Mouse (Mus musculus): ENCODE measurements around the gene Parp11. TPM values are rescaled to one million over a fixed set of nuclear protein-coding genes. Genes with fewer than 3 reads are reported as not detected.

The Parp11 gene
- 29.8 and 31.3 TPM in 2 replicates for polyA plus RNA-seq (2015; fragmentation: Nextera tagmentation; extraction: Ambion mirVana)

DNA sequence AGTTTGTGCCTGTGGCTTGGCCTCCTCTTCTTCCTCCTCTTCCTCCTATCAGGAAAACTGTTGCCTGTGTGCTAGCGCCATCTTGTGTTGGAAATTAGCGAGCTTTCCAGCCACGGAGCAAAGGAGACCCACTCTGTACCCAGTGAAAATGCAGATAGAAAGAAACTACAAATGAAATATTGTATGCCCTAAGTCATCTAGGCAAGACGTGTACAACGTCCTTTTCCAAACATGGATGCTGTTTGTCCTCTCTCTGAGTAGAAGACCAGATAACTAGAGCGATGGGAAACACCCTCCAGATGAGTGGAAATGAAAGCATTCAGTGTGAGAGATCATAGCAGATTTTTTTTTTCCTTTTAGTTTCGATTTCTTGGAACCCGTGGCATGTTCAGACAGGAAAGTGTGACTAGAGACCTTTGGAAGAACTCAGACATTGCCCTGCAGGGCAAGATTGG is at the start of gene Parp11:
Gene Parp11 (plus strand): TSS at position 405 of the 455 bp plus-strand sequence.
- ATAC-seq (ENCODE audit: low FRiP score, low read depth): 0 out of 2 replicates have a peak, but pooled peaks have one; percentile 11
- Histone ChIP-seq H3K36me3 (no peaks in the 10 kb centered on the region), H3K4me3 (0 out of 2 replicates have a peak within 1 kb of the TSS, but pooled peaks have one; percentile 8), H3K9ac (no peak within 1 kb of the TSS), H3K4me2 (replicated peaks) (peak within 1 kb of the TSS; percentile 41), H3K9me3 (no peaks in the 10 kb centered on the region), H3K27ac (no peak within 1 kb of the TSS), H3K27me3 (peaks cover 34% of the 10 kb centered on the region), H3K4me1 (0 out of 2 replicates have a peak, but pooled peaks cover 2% of the 10 kb centered on the region)
- 20% methylated on average over 8 of the region's 8 CpGs for WGBS

DNA sequence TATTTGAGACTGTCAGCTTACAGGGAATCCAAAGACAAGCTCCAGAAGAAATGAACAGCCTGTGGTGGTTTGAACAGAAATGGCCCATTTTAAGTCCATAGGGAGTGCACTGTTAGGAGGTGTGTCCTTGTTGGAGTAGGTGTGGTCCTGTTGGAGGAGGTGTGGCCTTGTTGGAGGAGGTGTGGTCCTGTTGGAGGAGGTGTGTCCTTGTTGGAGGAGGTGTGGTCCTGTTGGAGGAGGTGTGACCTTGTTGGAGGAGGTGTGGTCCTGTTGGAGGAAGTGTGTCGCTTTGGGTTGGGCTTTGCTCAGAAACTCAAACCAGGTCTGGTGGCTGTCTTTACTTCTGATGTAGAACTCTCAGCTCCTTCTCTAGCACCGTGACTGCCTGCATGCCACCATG is 48.6 kb upstream of the Parp11 start:
- WGBS: 43% methylated on average over 2 of the region's 2 CpGs

DNA sequence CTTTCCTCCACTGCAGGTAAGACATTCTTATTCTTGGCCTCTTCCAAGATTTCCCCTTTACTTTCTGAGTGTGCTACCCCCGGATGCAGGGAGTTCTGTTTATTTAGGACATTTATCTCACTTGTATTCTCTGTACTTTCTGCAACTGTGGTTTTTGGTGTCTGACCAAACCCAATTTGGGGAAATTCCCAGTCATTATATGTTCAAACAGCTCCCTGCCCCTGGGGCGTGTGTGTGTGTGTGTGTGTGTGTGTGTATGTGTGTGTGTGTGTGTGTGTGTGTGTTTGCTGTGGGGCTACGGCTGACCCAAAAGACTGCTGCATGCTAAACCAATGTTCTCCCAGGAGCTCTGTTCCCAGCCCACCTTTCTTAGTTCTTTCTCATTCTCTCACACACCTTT is 45.2 kb upstream of the Parp11 start:
- H3K4me3 ChIP-seq: no peak overlapping the region
- H3K27ac ChIP-seq: no peak overlapping the region
- no peak overlapping the region for H3K4me2 ChIP-seq (replicated peaks)
- no peaks in the 10 kb centered on the region for H3K36me3 ChIP-seq
- H3K9ac ChIP-seq: no peak overlapping the region
- H3K27me3 ChIP-seq: no peaks in the 10 kb centered on the region
- H3K9me3 ChIP-seq: no peaks in the 10 kb centered on the region
- WGBS: 60% methylated on average over 3 of the region's 3 CpGs
- ATAC-seq (ENCODE audit: low FRiP score, low read depth): no peak
- peaks cover 19% of the 10 kb centered on the region for H3K4me1 ChIP-seq

More for the DNA sequence above, 48.6 kb upstream of the Parp11 start:
- Histone ChIP-seq H3K4me3 (no peak overlapping the region), H3K9ac (no peak overlapping the region), H3K4me2 (replicated peaks) (no peak overlapping the region), H3K27ac (no peak overlapping the region), H3K4me1 (no peaks in the 10 kb centered on the region), H3K9me3 (no peaks in the 10 kb centered on the region), H3K36me3 (no peaks in the 10 kb centered on the region), H3K27me3 (no peaks in the 10 kb centered on the region)
- no peak for ATAC-seq (ENCODE audit: low FRiP score, low read depth)

DNA sequence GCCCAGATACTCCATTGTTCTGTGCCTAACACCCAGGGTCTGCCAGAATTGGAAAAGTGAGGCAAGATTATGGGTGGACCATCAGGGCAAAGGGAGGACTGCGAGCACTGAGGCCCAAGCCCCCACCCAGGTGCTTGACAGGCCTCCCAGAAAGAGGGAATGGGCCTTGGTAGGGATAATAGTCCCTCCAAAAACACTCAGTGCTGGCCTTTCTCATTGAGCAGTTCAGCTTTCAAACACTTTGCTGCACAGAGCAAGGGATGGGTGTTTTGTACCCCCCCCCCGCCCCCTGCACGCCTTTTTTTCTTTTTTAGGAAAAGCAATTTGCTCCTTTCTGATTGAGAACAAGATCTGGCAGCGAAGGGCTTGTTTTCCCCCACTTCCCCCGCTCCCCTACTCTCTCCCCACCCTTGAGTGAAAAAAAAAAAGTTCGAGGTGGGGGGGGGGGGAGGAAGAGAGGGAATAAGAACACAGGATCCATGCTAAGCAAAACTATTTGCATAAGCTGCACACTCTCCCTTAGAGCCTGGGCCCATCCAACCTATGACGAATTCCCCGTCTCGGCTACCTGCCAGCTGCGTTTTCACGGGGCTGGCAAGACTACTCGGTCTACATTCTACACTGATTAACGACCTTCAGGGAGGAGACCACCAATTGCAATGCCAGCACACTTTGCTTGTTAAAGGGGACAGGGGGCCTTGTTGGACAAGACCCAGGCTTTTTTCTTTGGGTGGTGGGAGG is 42.4 kb upstream of the Parp11 start:
- no peaks in the 10 kb centered on the region for H3K9me3 ChIP-seq
- H3K27ac ChIP-seq: peak overlapping the region; percentile 76; the same call in 1 of the 2 replicates
- 34% methylated on average over 13 of the region's 13 CpGs for WGBS
- peak; percentile 90 for ATAC-seq (ENCODE audit: low FRiP score, low read depth)
- peaks cover 24% of the 10 kb centered on the region for H3K4me1 ChIP-seq
- no peaks in the 10 kb centered on the region for H3K36me3 ChIP-seq
- H3K4me2 ChIP-seq (replicated peaks): peak overlapping the region; percentile 39
- H3K9ac ChIP-seq: 0 out of 2 replicates have a peak overlapping the region, but pooled peaks have one; percentile 19
- no peak overlapping the region for H3K4me3 ChIP-seq
- no peaks in the 10 kb centered on the region for H3K27me3 ChIP-seq

DNA sequence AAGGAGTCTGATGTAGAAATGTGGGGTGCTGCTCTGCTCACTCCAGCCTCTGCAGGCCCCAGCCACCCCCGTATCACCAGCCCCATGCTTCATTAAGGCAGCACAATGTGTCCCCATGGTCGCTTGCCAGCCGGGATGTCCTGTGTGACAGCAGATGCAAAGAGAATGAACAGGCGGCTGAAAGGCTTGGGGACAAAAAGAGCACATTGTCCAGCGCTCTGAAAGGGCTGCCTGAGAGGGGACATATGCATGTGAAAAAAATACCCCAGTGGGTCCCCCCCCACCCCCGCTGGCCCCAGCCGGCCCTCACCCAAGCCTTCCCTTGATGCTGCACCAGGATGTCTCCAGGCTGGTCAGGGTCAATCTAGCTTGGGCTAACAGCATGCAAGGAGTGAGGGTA is 41.0 kb upstream of the Parp11 start:
- no peak overlapping the region for H3K4me3 ChIP-seq
- no peak overlapping the region for H3K9ac ChIP-seq
- H3K36me3 ChIP-seq: no peaks in the 10 kb centered on the region
- H3K4me1 ChIP-seq: peaks cover 24% of the 10 kb centered on the region
- no peak overlapping the region for H3K27ac ChIP-seq
- H3K9me3 ChIP-seq: no peaks in the 10 kb centered on the region
- WGBS: 79% methylated on average over 7 of the region's 7 CpGs
- no peak for ATAC-seq (ENCODE audit: low FRiP score, low read depth)
- H3K27me3 ChIP-seq: no peaks in the 10 kb centered on the region
- H3K4me2 ChIP-seq (replicated peaks): no peak overlapping the region

DNA sequence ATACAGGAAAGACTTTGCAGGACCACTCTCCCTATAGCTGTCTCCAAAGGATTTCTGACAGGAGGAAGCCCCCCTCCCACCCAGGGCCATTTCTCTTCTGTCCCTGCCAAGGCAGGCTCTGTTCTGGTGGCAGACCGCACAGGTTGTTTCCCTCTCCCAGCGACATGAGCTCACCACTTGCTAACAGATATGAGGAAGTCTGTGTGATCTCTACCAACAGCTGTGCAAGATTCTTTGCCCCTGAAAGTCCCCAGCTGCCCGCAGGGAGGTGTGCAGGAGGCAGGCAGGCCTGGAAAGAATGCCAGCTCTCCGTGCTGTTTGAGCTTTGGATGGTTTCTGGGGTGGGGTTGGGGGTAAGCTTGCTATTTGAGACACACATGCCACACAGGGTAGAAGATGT is 38.9 kb upstream of the Parp11 start:
- Histone ChIP-seq H3K4me1 (peaks cover 24% of the 10 kb centered on the region), H3K4me2 (replicated peaks) (no peak overlapping the region), H3K36me3 (no peaks in the 10 kb centered on the region), H3K9me3 (no peaks in the 10 kb centered on the region), H3K27me3 (no peaks in the 10 kb centered on the region), H3K27ac (no peak overlapping the region), H3K9ac (no peak overlapping the region), H3K4me3 (no peak overlapping the region)
- WGBS: 20% methylated on average over 4 of the region's 4 CpGs
- peak; percentile 73 for ATAC-seq (ENCODE audit: low FRiP score, low read depth)

DNA sequence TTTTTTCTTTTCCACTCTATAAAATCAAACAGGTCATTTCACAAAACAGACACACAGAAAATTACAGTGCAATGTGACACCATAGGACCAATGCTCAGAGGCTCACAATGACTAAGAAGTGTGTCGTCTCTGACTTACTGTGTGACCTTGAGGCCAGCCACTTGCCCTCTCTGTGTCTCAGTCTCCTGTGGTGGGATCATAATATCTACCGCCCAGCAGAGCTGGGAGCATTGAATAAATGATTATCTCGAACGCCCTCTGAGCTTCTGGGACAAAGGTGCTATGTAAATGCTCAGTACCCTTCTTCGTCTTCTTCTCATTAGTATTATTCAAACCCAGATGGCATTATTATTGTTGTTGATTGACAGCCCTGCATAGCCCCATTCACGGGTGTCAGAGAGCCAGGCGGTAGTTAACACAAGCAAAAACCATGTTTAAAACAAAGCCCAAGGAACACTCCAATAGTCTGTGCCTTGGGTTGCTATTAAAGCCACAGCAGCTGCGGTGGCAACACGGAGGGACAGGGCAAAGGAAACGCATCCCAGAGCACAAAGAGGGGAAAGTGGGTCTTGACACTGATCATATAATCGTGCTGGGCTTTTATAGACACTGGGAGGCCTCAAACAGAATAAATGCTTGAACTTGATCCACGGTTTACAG is 29.0 kb upstream of the Parp11 start:
- ATAC-seq (ENCODE audit: low FRiP score, low read depth): no peak
- no peak overlapping the region for H3K4me2 ChIP-seq (replicated peaks)
- no peak overlapping the region for H3K4me3 ChIP-seq
- no peaks in the 10 kb centered on the region for H3K27me3 ChIP-seq
- no peaks in the 10 kb centered on the region for H3K9me3 ChIP-seq
- H3K9ac ChIP-seq: no peak overlapping the region
- H3K4me1 ChIP-seq: 0 out of 2 replicates have a peak, but pooled peaks cover 3% of the 10 kb centered on the region
- H3K27ac ChIP-seq: no peak overlapping the region
- H3K36me3 ChIP-seq: no peaks in the 10 kb centered on the region
- 65% methylated on average over 12 of the region's 12 CpGs for WGBS

DNA sequence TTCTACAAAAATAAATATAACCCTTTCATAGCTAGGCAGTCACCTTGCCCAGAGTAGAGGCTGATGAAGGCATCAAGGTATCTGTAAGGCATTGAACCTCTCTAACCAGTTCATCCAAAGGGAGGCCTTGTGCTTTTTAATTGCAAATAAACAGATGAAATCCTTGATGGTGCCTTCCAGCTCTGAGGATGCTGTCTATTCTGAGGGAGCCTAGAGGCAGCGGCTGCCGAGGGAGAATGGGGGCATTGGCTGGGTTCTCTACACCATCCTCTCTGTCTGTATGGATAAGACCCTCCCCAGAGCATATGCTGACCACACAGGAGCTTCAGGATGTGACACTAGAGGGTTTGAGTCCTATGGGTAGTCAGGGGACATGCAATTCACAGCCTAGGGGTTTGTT is 28.3 kb upstream of the Parp11 start:
- H3K9me3 ChIP-seq: no peaks in the 10 kb centered on the region
- no peak for ATAC-seq (ENCODE audit: low FRiP score, low read depth)
- H3K4me2 ChIP-seq (replicated peaks): no peak overlapping the region
- H3K27me3 ChIP-seq: no peaks in the 10 kb centered on the region
- no peaks in the 10 kb centered on the region for H3K36me3 ChIP-seq
- no peak overlapping the region for H3K27ac ChIP-seq
- WGBS: 77% methylated on average over 2 of the region's 2 CpGs
- H3K4me3 ChIP-seq: no peak overlapping the region
- H3K9ac ChIP-seq: no peak overlapping the region
- 0 out of 2 replicates have a peak, but pooled peaks cover 3% of the 10 kb centered on the region for H3K4me1 ChIP-seq

DNA sequence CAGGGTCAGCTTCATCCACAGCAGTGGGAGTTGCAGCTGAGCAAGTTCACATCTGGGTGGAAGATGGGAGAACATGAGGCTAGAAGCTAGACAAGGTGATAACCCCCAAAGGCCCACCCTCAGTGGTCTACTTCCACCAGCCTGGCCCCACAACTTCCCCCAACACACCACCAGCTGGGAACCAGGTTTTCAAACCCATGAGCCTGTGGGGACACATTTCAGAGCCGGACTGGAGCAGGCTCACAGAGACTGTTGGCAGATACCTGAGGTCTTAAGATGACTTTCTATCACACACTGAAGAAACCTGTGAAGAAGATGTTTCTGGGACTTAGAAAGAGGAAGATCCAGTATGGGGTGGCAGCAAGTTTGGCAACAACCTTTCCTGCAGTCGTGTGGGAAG is 26.5 kb upstream of the Parp11 start:
- Histone ChIP-seq H3K4me1 (0 out of 2 replicates have a peak, but pooled peaks cover 3% of the 10 kb centered on the region), H3K4me2 (replicated peaks) (no peak overlapping the region), H3K27me3 (no peaks in the 10 kb centered on the region), H3K9ac (no peak overlapping the region), H3K4me3 (no peak overlapping the region), H3K36me3 (no peaks in the 10 kb centered on the region), H3K9me3 (no peaks in the 10 kb centered on the region), H3K27ac (no peak overlapping the region)
- ATAC-seq (ENCODE audit: low FRiP score, low read depth): no peak
- 64% methylated on average over 2 of the region's 2 CpGs for WGBS

DNA sequence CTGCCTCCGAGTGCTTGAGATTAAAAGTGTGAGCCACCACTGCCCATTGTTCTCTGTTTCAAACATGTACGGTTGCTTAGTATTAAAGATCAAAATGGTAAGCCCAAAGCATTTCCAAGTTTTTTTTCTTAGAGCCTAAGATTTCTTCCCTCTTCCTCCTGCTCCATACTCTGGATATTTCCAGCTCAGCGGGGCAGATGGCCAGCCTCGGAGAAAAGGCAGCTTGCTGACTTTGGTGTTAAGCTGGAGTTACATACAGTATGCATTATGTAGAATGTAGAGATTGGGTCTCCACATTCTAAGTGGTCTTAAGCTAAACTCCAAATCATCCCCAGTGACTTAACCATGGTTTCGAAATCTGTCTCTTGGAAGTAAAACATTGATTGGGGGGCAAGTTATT is 21.5 kb upstream of the Parp11 start:
- Histone ChIP-seq H3K27me3 (no peaks in the 10 kb centered on the region), H3K27ac (no peak overlapping the region), H3K4me1 (no peaks in the 10 kb centered on the region), H3K4me3 (no peak overlapping the region), H3K9ac (no peak overlapping the region), H3K9me3 (no peaks in the 10 kb centered on the region), H3K4me2 (replicated peaks) (no peak overlapping the region), H3K36me3 (no peaks in the 10 kb centered on the region)
- ATAC-seq (ENCODE audit: low FRiP score, low read depth): no peak
- 76% methylated on average over 5 of the region's 5 CpGs for WGBS

DNA sequence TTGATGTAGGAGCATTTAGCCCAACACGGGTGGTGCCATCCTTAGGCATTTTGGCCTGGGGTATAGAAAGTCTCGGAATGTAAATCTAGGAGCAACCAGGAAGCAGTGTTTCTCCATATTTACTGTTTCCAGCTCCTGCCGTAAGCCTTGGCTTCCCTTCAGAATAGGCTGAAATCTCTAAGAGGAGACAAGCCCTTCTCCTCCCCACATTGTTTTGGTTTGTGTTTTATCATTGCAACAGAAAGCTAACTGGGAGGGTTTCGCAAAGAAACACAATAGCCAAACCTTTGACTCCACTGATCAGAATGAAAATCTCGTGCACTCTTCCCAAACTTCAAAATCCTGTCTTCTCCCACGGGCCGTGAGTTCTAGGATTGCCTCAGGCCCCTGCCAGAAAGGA is 15.9 kb upstream of the Parp11 start:
- 80% methylated on average over 7 of the region's 7 CpGs for WGBS
- Histone ChIP-seq H3K4me3 (no peak overlapping the region), H3K27ac (no peak overlapping the region), H3K9ac (no peak overlapping the region), H3K36me3 (no peaks in the 10 kb centered on the region), H3K27me3 (no peaks in the 10 kb centered on the region), H3K4me2 (replicated peaks) (no peak overlapping the region), H3K4me1 (no peaks in the 10 kb centered on the region), H3K9me3 (no peaks in the 10 kb centered on the region)
- ATAC-seq (ENCODE audit: low FRiP score, low read depth): no peak

DNA sequence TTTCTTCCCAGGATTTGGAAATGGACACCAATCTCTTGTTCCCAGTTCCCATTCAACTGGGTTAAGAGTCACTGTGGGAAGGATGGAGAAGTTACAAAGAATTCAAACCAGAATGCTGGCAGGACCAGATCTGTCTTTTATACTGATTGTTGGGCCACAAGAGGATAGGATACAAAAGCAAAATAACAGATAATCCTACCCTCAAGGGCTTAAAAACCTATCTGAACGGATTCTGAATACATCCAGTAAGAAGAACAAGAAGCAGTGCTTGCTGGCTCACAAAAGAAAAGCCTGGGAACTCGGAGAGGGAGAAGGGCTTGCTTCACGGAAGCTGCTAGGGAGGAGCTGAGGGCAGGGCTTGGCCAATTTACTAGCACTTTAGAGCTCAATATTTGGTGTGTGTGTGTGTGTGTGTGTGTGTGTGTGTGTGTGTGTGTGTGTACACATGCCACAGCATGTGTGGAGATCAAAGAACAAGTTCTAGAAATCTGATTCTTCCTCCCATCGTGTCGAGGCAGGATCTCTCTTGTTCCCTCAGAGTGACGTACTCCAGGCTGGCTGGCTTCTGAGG is 15.4 kb upstream of the Parp11 start:
- H3K27me3 ChIP-seq: no peaks in the 10 kb centered on the region
- H3K9me3 ChIP-seq: no peaks in the 10 kb centered on the region
- no peak overlapping the region for H3K9ac ChIP-seq
- no peak for ATAC-seq (ENCODE audit: low FRiP score, low read depth)
- no peak overlapping the region for H3K4me2 ChIP-seq (replicated peaks)
- no peak overlapping the region for H3K4me3 ChIP-seq
- 43% methylated on average over 6 of the region's 6 CpGs for WGBS
- H3K36me3 ChIP-seq: no peaks in the 10 kb centered on the region
- no peak overlapping the region for H3K27ac ChIP-seq
- H3K4me1 ChIP-seq: no peaks in the 10 kb centered on the region
